Mouse (Mus musculus): ENCODE data around the gene Cdh22. TPM values are rescaled to one million over a fixed set of nuclear protein-coding genes. Genes with fewer than 3 reads are reported as not detected.
A peak's percentile ranks its signal among the peaks of the same experiment; 100 is the strongest.

Gene Cdh22
- total and polyA plus RNA-seq, 2 experiments from 2014 or later: 19.2 to 47.3 TPM

DNA sequence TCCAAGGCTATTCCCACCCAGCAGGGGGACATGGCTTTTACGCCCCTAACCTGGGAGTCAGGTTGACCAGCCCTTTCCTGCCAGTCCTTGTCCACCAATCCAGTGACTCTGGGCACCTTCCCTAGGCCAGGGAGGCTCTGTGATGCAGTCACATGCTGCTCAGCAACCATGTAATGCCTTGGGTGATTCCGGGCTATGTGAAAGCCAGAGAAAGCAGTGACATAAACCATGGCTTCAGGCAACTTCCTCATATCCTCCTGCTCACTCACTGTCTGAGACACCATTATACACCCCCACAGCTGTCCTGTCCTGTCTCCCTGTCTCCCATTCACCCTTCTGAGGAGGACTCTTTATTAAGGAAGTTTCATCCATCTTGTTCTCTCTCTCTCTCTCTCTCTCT is 144.0 kb downstream of the Cdh22 start, which contains the start of gene 1700025C18Rik:
Gene 1700025C18Rik (minus strand): TSS at position 101 of the 400 bp plus-strand sequence.
- Histone ChIP-seq H3K36me3 (ENCODE audit: insufficient read depth, low read length) (no peaks in the 10 kb centered on the region), H3K4me3 (ENCODE audit: low read length) (no peak within 1 kb of the TSS), H3K9ac (replicated peaks; ENCODE audit: low read length) (no peak within 1 kb of the TSS), H3K27ac (no peak within 1 kb of the TSS), H3K27me3 (ENCODE audit: insufficient read depth, low read length) (no peaks in the 10 kb centered on the region), H3K9me3 (ENCODE audit: low read length) (no peaks in the 10 kb centered on the region), H3K4me1 (ENCODE audit: insufficient read depth, low read length) (no peaks in the 10 kb centered on the region), H3K4me2 (ENCODE audit: low read depth, low read length) (no peak within 1 kb of the TSS)
- ATAC-seq: no peak
- TF ChIP-seq CTCF (IDR thresholded peaks at IDR 0.05; ENCODE audit: low read depth): no peak
- 71% methylated on average over 2 of the region's 2 CpGs for WGBS
- no peak for DNase-seq (ENCODE audit: low spot score)

DNA sequence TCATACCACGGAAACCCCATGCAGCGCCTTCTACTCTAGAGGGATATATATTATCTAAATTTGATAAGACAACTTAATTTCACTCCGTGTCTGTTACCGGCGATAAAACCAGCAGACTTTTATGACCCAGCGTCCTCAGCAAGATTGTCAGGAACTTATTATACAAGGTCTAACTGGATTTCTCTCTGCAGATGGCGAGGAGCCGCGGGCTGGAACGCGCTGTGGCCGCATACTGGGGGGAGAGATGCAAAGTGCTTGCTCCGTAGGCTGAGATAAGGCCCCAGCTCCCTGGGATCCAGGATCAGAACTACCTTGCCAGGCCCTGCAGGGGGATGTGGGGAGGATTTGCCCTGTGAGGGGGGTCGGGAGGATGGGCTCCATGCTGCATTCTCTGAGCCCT is 145.2 kb downstream of the Cdh22 start:
- no peaks in the 10 kb centered on the region for H3K4me1 ChIP-seq (ENCODE audit: insufficient read depth, low read length)
- no peaks in the 10 kb centered on the region for H3K27me3 ChIP-seq (ENCODE audit: insufficient read depth, low read length)
- H3K9ac ChIP-seq (replicated peaks; ENCODE audit: low read length): no peak overlapping the region
- no peak overlapping the region for H3K4me3 ChIP-seq (ENCODE audit: low read length)
- no peak overlapping the region for H3K27ac ChIP-seq
- no peaks in the 10 kb centered on the region for H3K36me3 ChIP-seq (ENCODE audit: insufficient read depth, low read length)
- ATAC-seq (no peak), DNase-seq (ENCODE audit: low spot score) (no peak)
- H3K9me3 ChIP-seq (ENCODE audit: low read length): no peaks in the 10 kb centered on the region
- H3K4me2 ChIP-seq (ENCODE audit: low read depth, low read length): no peak overlapping the region
- WGBS: 38% methylated on average over 14 of the region's 14 CpGs
- TF ChIP-seq CTCF (IDR thresholded peaks at IDR 0.05; ENCODE audit: low read depth): no peak

DNA sequence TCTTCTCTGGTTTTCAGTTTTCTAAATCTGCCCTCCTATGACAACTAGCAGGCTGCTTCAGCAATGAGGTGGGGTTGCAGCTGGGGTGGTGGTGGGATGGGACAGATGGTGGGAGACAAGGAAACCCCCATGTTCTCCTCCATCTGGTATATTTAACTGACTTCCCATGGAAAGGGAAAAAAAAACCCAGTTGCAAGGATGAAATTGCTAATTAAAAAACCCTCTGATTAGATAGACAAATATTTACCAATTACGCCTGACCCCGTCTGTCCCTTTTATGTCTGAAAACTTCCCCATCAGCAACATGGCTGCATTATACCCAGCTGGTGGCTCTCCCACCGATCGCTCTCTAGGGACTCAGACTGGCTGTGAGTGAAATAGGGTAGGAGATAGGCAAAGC is 148.0 kb downstream of the Cdh22 start:
- DNase-seq (ENCODE audit: low spot score) (no peak), ATAC-seq (no peak)
- Histone ChIP-seq H3K36me3 (ENCODE audit: insufficient read depth, low read length) (no peaks in the 10 kb centered on the region), H3K4me1 (ENCODE audit: insufficient read depth, low read length) (no peaks in the 10 kb centered on the region), H3K9ac (replicated peaks; ENCODE audit: low read length) (no peak overlapping the region), H3K4me2 (ENCODE audit: low read depth, low read length) (no peak overlapping the region), H3K27ac (0 out of 2 replicates have a peak overlapping the region, but pooled peaks have one; percentile 11), H3K4me3 (ENCODE audit: low read length) (no peak overlapping the region), H3K9me3 (ENCODE audit: low read length) (no peaks in the 10 kb centered on the region), H3K27me3 (ENCODE audit: insufficient read depth, low read length) (no peaks in the 10 kb centered on the region)
- TF ChIP-seq CTCF (IDR thresholded peaks at IDR 0.05; ENCODE audit: low read depth): no peak
- WGBS: 74% methylated on average over 4 of the region's 4 CpGs

DNA sequence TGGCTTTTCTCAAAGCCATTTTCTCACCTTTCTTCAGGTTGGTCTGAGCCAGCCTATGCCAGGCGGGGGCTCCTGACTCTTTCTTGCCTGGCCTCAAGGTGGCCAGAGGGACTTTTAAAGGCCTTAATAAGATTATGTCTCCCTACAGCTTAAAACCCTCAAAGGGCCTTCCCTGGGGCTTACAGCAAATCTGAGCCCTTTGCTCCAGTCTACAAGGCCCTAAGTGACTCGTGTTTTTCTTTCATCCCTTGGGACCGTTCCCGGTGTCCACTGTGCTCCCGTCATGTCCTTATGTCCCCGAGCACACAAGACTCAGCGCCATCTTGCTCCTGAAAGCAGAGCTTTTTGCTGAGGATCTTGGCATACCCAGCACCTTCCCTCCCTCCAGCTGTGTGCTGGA is 153.4 kb downstream of the Cdh22 start:
- H3K9me3 ChIP-seq (ENCODE audit: low read length): no peaks in the 10 kb centered on the region
- no peak overlapping the region for H3K9ac ChIP-seq (replicated peaks; ENCODE audit: low read length)
- no peak for DNase-seq (ENCODE audit: low spot score)
- TF ChIP-seq CTCF (IDR thresholded peaks at IDR 0.05; ENCODE audit: low read depth): no peak
- no peak for ATAC-seq
- 27% methylated on average over 7 of the region's 7 CpGs for WGBS
- H3K27ac ChIP-seq: no peak overlapping the region
- peaks cover 14% of the 10 kb centered on the region; the same call in 1 of the 2 replicates for H3K4me1 ChIP-seq (ENCODE audit: insufficient read depth, low read length)
- no peak overlapping the region for H3K4me3 ChIP-seq (ENCODE audit: low read length)
- no peaks in the 10 kb centered on the region for H3K36me3 ChIP-seq (ENCODE audit: insufficient read depth, low read length)
- H3K4me2 ChIP-seq (ENCODE audit: low read depth, low read length): no peak overlapping the region
- peaks cover 15% of the 10 kb centered on the region for H3K27me3 ChIP-seq (ENCODE audit: insufficient read depth, low read length)

DNA sequence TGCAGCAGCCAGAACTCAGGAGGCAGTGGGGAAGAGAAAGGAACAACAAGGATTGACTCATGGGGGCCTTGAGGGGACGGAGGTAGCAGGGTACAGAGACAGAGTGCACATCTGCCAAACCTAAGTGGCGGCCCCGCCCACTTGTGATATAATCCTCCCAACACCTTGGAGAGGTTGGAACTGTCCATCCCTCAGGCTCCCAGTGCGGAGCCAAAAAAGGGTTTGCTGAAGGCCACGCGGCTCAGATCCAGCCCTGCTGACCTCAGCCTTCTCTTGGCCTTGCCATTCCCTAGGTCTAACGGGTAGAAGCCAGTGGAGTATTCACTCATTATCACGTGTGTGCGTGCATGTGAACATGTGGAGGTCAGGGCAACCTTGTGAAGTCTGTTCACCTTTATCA is 154.0 kb downstream of the Cdh22 start:
- no peaks in the 10 kb centered on the region for H3K36me3 ChIP-seq (ENCODE audit: insufficient read depth, low read length)
- H3K9me3 ChIP-seq (ENCODE audit: low read length): no peaks in the 10 kb centered on the region
- ATAC-seq (no peak), DNase-seq (ENCODE audit: low spot score) (no peak)
- no peak for TF ChIP-seq CTCF (IDR thresholded peaks at IDR 0.05; ENCODE audit: low read depth)
- no peak overlapping the region for H3K4me3 ChIP-seq (ENCODE audit: low read length)
- no peak overlapping the region for H3K9ac ChIP-seq (replicated peaks; ENCODE audit: low read length)
- no peak overlapping the region for H3K27ac ChIP-seq
- 47% methylated on average over 9 of the region's 9 CpGs for WGBS
- H3K4me1 ChIP-seq (ENCODE audit: insufficient read depth, low read length): peaks cover 15% of the 10 kb centered on the region
- peaks cover 15% of the 10 kb centered on the region for H3K27me3 ChIP-seq (ENCODE audit: insufficient read depth, low read length)
- H3K4me2 ChIP-seq (ENCODE audit: low read depth, low read length): no peak overlapping the region

DNA sequence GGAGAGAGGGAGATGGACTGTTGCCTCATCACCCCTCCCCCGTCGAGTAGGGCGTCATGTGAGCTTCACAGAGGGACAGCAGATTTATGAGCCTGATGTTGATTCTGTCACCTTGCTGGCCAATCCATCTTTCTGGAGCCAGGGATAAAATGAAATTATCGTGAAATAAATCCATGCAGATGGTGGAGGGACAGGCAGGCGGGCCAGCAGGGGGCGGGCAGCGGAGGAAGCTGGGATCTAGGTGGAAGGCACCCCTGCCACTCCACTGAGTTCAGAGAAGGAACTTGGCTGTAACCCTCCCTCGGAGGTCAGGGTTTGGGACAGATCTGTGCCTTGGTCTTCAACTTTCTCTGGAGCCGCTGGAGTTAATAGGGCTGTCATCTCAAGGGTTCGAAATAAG is 156.0 kb downstream of the Cdh22 start:
- Histone ChIP-seq H3K4me3 (ENCODE audit: low read length) (no peak overlapping the region), H3K4me2 (ENCODE audit: low read depth, low read length) (no peak overlapping the region), H3K9me3 (ENCODE audit: low read length) (no peaks in the 10 kb centered on the region), H3K36me3 (ENCODE audit: insufficient read depth, low read length) (no peaks in the 10 kb centered on the region), H3K9ac (replicated peaks; ENCODE audit: low read length) (no peak overlapping the region), H3K27ac (no peak overlapping the region), H3K27me3 (ENCODE audit: insufficient read depth, low read length) (peaks cover 15% of the 10 kb centered on the region), H3K4me1 (ENCODE audit: insufficient read depth, low read length) (peaks cover 15% of the 10 kb centered on the region)
- DNase-seq (ENCODE audit: low spot score): no peak
- WGBS: 28% methylated on average over 10 of the region's 10 CpGs
- TF ChIP-seq CTCF (IDR thresholded peaks at IDR 0.05; ENCODE audit: low read depth): peak; percentile 66
- ATAC-seq: no peak

DNA sequence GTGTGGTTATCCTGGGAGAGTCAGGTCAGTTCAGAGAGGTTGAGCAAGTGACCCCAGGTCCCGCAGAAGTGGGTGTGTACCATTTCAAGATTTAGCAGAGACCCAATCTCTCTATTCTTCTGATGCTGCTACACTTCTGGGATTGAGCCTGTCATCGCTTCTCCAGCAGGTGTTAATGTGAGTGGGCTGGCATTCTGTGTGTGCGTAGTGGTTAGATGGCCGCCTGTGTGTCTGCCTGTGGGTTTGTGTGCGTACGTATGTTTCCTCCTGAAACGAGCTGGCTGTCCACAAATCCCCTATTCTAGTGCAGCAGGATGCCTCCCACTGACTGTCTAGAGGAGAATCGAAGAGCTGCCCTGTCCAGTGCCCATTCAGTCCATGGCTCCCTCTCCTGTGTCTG is 156.6 kb downstream of the Cdh22 start:
- peaks cover 15% of the 10 kb centered on the region for H3K27me3 ChIP-seq (ENCODE audit: insufficient read depth, low read length)
- no peak overlapping the region for H3K4me3 ChIP-seq (ENCODE audit: low read length)
- no peak overlapping the region for H3K9ac ChIP-seq (replicated peaks; ENCODE audit: low read length)
- ATAC-seq (no peak), DNase-seq (ENCODE audit: low spot score) (no peak)
- no peaks in the 10 kb centered on the region for H3K36me3 ChIP-seq (ENCODE audit: insufficient read depth, low read length)
- H3K4me1 ChIP-seq (ENCODE audit: insufficient read depth, low read length): peaks cover 18% of the 10 kb centered on the region
- WGBS: 67% methylated on average over 8 of the region's 8 CpGs
- H3K4me2 ChIP-seq (ENCODE audit: low read depth, low read length): no peak overlapping the region
- no peak overlapping the region for H3K27ac ChIP-seq
- H3K9me3 ChIP-seq (ENCODE audit: low read length): no peaks in the 10 kb centered on the region
- TF ChIP-seq CTCF (IDR thresholded peaks at IDR 0.05; ENCODE audit: low read depth): no peak

Data from hindbrain, postnatal 0 days (tissue).